Mouse (Mus musculus): ENCODE results near the gene Zscan4e.
"Not testable (repeated sequence)": the region's sequence is repeated elsewhere in the genome, so short reads cannot be mapped to it uniquely, and the experiment has no call there.

Gene Zscan4e

GRCm38 (mm10) chr7:11310582-11310981 lies at the start of gene Zscan4e:
Gene Zscan4e, minus strand, starts transcription at chr7:11310682.
- not testable (repeated sequence) for DNase-seq
